Mouse (Mus musculus): Measurements from ENCODE around the gene Crocc.

Gene Crocc

DNA sequence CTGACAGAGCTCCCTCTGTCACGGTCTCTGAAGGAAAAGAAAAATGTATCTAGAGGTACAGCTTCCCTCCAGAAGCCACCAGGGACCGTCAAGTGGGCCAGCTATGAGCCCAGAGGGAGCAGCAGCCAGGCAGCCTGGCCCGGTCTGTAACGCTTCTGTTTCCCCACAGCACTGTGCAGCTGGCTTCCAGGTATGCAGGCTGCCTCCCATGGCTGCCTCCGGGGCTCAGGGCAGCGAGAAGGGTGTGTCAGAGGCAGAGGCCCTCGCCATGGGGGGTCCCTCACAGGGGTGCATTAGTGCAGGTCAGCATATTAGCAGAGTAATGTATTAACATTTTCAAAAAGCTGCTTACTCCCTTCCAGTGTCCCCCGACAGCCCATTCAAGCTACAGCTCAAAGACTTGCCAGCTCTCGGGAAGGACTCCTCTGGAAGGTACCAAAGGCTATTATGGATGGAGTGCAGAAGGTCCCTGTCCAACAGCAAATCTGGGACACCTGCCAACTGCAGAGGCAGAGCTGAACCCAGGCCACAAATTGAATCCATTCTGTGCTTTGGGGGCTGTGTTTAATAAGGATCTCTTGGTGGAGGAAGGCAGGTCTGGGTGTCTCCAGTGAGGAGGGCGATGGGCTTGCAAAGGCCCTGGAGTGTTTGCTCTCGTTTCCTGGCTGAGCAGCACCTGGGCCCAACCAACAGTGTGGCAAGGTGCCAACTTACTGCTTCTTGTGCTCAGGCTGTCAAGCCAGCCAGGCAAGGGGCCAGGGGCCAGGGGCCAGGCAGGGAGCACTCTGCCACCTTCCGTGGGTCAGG, 6.6 kb upstream of the Crocc start:
- DNase-seq, result no peak

- peak; percentile 84 for DNase-seq
Measured at GRCm38 (mm10) chr4:141065123-141065522, 4.8 kb upstream of the Crocc start.

GRCm38 (mm10) chr4:141064104-141064659, 3.8 kb upstream of the Crocc start:
- DNase-seq, result no peak

GRCm38 (mm10) chr4:141059616-141060425, 529 bp downstream of the Crocc start:
- DNase-seq, result no peak

- no peak for DNase-seq
Measured at GRCm38 (mm10) chr4:141058835-141059234, 1.5 kb downstream of the Crocc start.

DNA sequence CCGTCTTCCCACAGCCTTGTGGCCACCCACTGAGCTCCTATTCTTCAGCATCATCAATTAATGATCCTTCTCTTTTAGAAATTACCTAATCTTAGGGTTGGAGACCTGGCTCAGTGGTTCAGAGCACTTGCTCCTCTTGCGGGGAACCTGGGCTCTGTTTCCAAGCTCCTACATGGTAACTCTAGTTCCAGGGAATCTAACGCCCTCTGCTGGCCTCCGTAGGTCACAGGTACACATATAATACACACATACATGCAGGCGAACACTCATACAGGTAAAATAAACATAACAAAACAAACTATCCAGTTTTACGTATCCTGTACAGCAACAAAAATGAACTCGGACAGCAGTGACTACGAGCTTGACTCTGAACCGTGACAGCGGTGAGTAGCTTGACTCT, 3.4 kb downstream of the Crocc start:
- no peak for DNase-seq

DNA sequence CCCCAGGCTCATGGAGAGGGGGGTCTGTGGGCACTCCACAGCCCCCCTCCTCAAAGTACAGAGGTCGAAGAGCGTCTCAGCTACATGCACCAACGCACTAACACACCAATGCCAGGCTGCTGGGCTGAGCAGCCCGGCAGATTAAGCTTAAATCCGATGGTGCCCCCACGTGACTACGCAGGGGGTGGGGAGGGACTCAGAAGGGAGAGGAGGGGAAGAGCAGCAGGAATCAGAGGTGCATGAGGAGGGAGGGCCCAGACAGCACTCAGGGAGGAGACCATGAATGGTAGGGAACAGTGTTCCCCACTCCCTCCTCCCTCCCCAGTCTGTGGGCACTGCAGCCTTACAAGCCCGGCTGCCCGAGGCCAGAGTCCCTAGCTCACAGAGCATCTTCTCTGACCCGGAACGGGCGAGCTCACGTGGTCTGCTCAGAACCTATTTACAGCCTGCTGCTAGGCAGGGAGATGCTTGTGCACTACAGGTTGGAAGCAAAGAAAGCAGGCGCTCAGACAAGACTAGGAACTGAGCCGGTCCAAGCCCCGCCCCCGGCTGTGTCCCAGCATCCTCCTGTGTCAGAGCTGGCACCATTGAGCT, 6.7 kb downstream of the Crocc start:
- DNase-seq, result no peak

- no peak for DNase-seq
Measured at GRCm38 (mm10) chr4:141053138-141053537, 7.2 kb downstream of the Crocc start.

DNA sequence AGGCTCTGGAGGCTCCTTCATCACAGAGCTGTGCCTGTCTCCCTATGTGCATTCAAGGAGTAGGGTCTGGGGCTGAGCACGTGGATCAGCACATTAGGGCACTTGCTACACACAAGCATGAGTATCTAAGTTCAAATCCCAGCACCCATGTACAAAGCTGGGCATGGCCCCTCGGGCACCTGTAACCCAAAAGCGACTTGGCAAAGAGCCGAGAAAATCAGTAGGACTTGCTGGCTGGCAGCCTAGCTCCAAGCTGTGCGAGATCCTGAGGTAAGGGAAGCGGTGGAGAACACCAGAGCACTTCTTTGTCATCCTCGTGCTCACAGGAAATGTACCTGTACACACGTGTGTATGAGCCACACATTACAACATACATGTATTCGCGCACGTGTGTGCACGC, 7.9 kb downstream of the Crocc start:
- no peak for DNase-seq

DNA sequence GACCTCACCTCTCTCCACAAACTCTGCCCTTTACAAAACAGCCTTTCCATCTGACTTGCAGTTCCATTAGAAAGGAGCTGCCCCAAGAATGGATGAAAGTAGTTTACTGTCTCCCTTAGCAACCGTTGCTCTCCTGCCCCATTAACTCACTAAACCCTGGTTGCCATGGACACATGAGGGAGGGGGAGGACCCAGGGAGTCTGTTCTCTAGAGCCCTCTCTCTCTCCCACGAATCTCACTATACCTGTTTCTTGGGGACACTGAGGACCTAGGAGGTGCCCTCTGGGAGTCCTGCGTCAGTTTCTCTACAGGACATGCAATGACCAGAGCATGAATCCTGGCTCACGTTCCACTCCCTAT, 10.9 kb downstream of the Crocc start:
- DNase-seq, result no peak

GRCm38 (mm10) chr4:141048810-141049475, 11.4 kb downstream of the Crocc start:
- no peak for DNase-seq

DNA sequence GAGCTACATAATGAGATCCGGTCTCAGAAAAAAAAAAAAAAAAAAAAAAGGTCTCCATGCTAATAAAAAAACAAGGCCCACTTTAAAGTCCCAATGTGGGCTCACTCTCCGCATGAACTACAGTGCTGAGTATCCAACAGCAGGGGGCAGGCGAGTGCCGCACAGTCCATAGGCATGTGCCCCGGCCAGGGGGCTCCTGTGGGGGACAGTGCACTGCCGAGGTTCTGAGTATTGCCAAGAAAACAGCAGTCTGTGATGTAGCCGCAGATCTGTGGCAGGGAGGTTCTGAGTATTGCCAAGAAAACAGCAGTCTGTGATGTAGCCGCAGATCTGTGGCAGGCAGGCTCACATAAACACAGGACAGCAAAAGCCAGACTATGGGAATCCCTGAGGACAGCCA, 15.5 kb downstream of the Crocc start:
- peak; percentile 70 for DNase-seq

DNA sequence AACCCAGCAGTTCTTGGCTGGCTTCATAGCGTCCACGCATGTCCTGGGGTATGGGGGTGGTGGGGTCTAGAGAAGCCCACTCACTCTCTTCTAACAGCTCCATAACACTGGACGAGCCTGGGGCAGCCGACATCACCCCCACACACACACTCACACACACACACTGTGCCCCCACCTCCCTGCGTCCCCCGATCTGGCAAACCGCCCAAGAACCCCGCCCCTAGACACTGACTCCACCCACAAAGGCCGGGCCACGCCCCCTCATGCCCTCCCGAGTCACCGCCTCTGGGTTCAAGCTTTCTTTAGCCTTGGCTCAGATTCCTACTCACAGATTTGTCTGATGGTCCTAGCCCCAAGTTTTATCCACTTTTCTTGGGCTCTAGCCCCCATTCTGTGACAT, 19.2 kb downstream of the Crocc start:
- no peak for DNase-seq

- DNase-seq, result no peak
Measured at GRCm38 (mm10) chr4:141033606-141034549, 26.5 kb downstream of the Crocc start.

GRCm38 (mm10) chr4:141031733-141032132, 28.6 kb downstream of the Crocc start:
- DNase-seq, result peak; percentile 83

DNA sequence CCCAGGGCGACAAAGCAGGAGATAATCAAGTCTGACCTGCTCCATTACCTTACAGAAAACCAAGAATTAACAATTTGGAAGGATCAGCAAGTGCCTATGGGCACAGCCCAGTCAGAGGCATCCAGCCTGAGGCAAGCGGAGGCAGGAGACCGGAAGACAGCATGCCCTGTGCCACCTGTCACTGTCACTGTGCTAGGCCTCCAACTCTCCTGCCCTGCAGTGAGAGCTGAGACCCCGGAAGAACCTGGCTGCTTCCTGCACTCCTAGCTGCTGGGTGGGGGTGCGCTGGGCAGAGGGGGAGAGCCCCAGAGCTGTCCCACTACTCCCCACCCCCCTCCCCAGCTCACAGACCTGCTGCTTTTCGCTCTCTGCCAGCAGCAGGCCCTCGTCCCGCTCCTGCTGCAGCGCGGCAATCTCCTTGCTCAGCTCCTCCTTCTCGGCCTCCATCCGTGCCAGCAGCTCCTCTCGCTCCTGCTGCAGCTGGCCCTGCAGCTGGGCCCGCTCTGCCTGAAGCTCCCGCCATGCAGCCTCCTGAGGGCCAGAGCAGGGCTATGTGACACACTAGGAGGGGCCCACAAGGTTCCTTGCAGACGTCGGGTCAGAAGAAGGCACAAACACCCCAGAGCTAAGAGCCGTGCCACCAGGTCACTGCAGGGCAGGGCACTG, 29.7 kb downstream of the Crocc start:
- no peak for DNase-seq

- DNase-seq, result no peak
Measured at GRCm38 (mm10) chr4:141024992-141025391, 35.4 kb downstream of the Crocc start.

GRCm38 (mm10) chr4:141024052-141024451, 36.3 kb downstream of the Crocc start:
- DNase-seq, result no peak

DNA sequence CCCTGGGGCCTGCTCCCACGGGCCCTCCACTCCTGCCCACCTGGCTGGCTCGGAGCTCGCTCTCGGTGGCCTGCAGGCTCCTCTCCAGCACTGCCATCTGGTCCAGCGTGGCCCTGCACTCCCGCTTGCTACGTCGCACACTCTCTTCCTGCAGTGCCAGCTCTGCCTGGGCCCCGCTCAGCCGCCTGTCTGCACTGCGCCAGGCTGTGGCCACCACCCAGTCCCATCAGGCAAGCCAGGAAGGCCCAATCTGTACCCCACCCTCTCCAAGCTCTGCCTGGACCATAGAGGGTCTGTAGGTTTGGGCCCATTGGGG, 38.8 kb downstream of the Crocc start:
- no peak for DNase-seq

- no peak for DNase-seq
Measured at GRCm38 (mm10) chr4:141020811-141021613, 39.3 kb downstream of the Crocc start.

DNA sequence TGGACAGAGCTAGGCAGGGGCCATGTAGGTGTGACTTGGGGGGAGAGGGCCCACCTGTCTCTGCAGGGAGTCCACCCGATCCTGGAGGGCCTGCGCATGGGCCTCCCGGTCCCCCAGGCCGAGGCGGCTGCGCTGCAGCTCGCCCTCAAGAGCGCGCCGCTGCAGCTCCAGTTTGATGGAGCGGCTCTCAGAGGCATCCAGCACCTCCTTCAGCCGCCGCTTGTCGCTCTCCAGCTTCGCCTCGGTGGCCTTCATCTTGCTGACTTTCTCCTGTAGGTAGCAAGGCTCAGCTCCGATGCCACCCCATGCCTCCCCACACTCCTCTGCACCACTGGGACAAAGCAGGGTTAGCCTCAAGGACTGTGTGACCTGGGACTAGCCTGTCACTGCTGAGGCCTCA, 40.1 kb downstream of the Crocc start:
- no peak for DNase-seq
